Mouse (Mus musculus): ENCODE measurements at regions not wholly inside any gene's neighbourhood (a gene's known extent, or its start where the extent isn't known, plus 50 kb on each side); places are given as distances from the start of the nearest gene placed in this dataset.
A peak's percentile ranks its signal among the peaks of the same experiment; 100 is the strongest.
"Not testable (repeated sequence)": the region's sequence is repeated elsewhere in the genome, so short reads cannot be mapped to it uniquely, and the experiment has no call there.

GRCm38 (mm10) chr4:8462414-8462813 is 223.6 kb upstream of the Car8 start:
- POLR2A ChIA-PET, ATAC-seq, CTCF ChIA-PET: not testable (repeated sequence)

GRCm38 (mm10) chr4:8454346-8454745 is 215.5 kb upstream of the Car8 start:
- H3K27me3 ChIP-seq: no peaks in the 10 kb centered on the region
- in situ Hi-C loops (cut with MboI; ENCODE audit: low pct_unique_long_range_greater_than_20kb): no loop called here
- TF ChIP-seq CTCF (IDR thresholded peaks at IDR 0.05): no peak
- no peak for DNase-seq (ENCODE audit: low read depth, low spot score)
- CTCF ChIA-PET: no interaction called here
- no peak for ATAC-seq
- POLR2A ChIA-PET: no interaction called here

More at GRCm38 (mm10) chr4:8462414-8462813, 223.6 kb upstream of the Car8 start:
- in situ Hi-C loops (cut with MboI; ENCODE audit: low pct_unique_long_range_greater_than_20kb); DNase-seq (ENCODE audit: low read depth, low spot score); H3K27me3 ChIP-seq: not testable (repeated sequence)

GRCm38 (mm10) chr4:8432393-8432792 is 193.6 kb upstream of the Car8 start:
- no peaks in the 10 kb centered on the region for H3K27me3 ChIP-seq
- CTCF ChIA-PET: interaction anchor here (0.7 to 1.1 kb wide), 3 partner anchors 19 to 234 kb away, joined by 3 to 4 read pairs (median 3); no protein-coding TSS in a partner anchor
- DNase-seq (ENCODE audit: low read depth, low spot score): no peak
- no peak for ATAC-seq
- TF ChIP-seq CTCF (IDR thresholded peaks at IDR 0.05): peak; percentile 65
- in situ Hi-C loops (cut with MboI; ENCODE audit: low pct_unique_long_range_greater_than_20kb): no loop called here
- POLR2A ChIA-PET: no interaction called here

- no peak for DNase-seq (ENCODE audit: low read depth, low spot score)
- in situ Hi-C loops (cut with MboI; ENCODE audit: low pct_unique_long_range_greater_than_20kb): no loop called here
- H3K27me3 ChIP-seq: no peaks in the 10 kb centered on the region
- ChIA-PET POLR2A (no interaction called here), CTCF (interaction anchor here (1.2 kb wide), 1 partner anchor 11 kb away, joined by 3 read pairs; no protein-coding TSS in a partner anchor)
- no peak for ATAC-seq
- TF ChIP-seq CTCF (IDR thresholded peaks at IDR 0.05): no peak
Measured at GRCm38 (mm10) chr4:8431032-8431332, 192.1 kb upstream of the Car8 start.

- ATAC-seq (no peak), DNase-seq (ENCODE audit: low read depth, low spot score) (no peak)
- TF ChIP-seq CTCF (IDR thresholded peaks at IDR 0.05): no peak
- POLR2A ChIA-PET: no interaction called here
- in situ Hi-C loops (cut with MboI; ENCODE audit: low pct_unique_long_range_greater_than_20kb): no loop called here
- H3K27me3 ChIP-seq: no peaks in the 10 kb centered on the region
- CTCF ChIA-PET: interaction anchor here (1.2 to 1.7 kb wide), 2 partner anchors 11 to 49 kb away, joined by 3 read pairs; no protein-coding TSS in a partner anchor
Measured at GRCm38 (mm10) chr4:8430269-8431031, 191.6 kb upstream of the Car8 start.

GRCm38 (mm10) chr4:8429771-8430170 is 190.9 kb upstream of the Car8 start:
- in situ Hi-C loops (cut with MboI; ENCODE audit: low pct_unique_long_range_greater_than_20kb): no loop called here
- POLR2A ChIA-PET: no interaction called here
- TF ChIP-seq CTCF (IDR thresholded peaks at IDR 0.05): no peak
- DNase-seq (ENCODE audit: low read depth, low spot score) (no peak), ATAC-seq (no peak)
- CTCF ChIA-PET: interaction anchor here (1.7 kb wide), 1 partner anchor 48 kb away, joined by 3 read pairs; no protein-coding TSS in a partner anchor
- no peaks in the 10 kb centered on the region for H3K27me3 ChIP-seq

- DNase-seq (ENCODE audit: low read depth, low spot score): no peak
- ChIA-PET CTCF (interaction anchor here (1.7 kb wide), 1 partner anchor 47 kb away, joined by 3 read pairs; no protein-coding TSS in a partner anchor), POLR2A (no interaction called here)
- TF ChIP-seq CTCF (IDR thresholded peaks at IDR 0.05): no peak
- in situ Hi-C loops (cut with MboI; ENCODE audit: low pct_unique_long_range_greater_than_20kb): no loop called here
- ATAC-seq: no peak
- no peaks in the 10 kb centered on the region for H3K27me3 ChIP-seq
Measured at GRCm38 (mm10) chr4:8428629-8429523, 190.0 kb upstream of the Car8 start.

- no peaks in the 10 kb centered on the region for H3K27me3 ChIP-seq
- no peak for TF ChIP-seq CTCF (IDR thresholded peaks at IDR 0.05)
- POLR2A ChIA-PET: no interaction called here
- in situ Hi-C loops (cut with MboI; ENCODE audit: low pct_unique_long_range_greater_than_20kb): no loop called here
- DNase-seq (ENCODE audit: low read depth, low spot score): no peak
- ATAC-seq: no peak
- CTCF ChIA-PET: no interaction called here
Measured at GRCm38 (mm10) chr4:8427812-8428211, 189.0 kb upstream of the Car8 start.

- CTCF ChIA-PET: no interaction called here
Measured at GRCm38 (mm10) chr4:8423392-8424045, 184.7 kb upstream of the Car8 start.

GRCm38 (mm10) chr4:8421285-8421684 is 182.4 kb upstream of the Car8 start:
- no peaks in the 10 kb centered on the region for H3K27me3 ChIP-seq
- POLR2A ChIA-PET: no interaction called here
- CTCF ChIA-PET: no interaction called here
- ATAC-seq: no peak
- in situ Hi-C loops (cut with MboI; ENCODE audit: low pct_unique_long_range_greater_than_20kb): loop anchor here (25.0 kb wide), 1 partner anchor 1116 kb away; no protein-coding TSS in a partner anchor
- no peak for DNase-seq (ENCODE audit: low read depth, low spot score)
- no peak for TF ChIP-seq CTCF (IDR thresholded peaks at IDR 0.05)

More at GRCm38 (mm10) chr4:8423392-8424045, 184.7 kb upstream of the Car8 start:
- TF ChIP-seq CTCF (IDR thresholded peaks at IDR 0.05): no peak
- in situ Hi-C loops (cut with MboI; ENCODE audit: low pct_unique_long_range_greater_than_20kb): loop anchor here (25.0 kb wide), 1 partner anchor 1114 kb away; no protein-coding TSS in a partner anchor
- H3K27me3 ChIP-seq: no peaks in the 10 kb centered on the region
- POLR2A ChIA-PET: no interaction called here
- ATAC-seq (no peak), DNase-seq (ENCODE audit: low read depth, low spot score) (no peak)

Data from Patski (cell line).